Mouse (Mus musculus): Measurements from ENCODE around the gene Csrnp3.

- TF ChIP-seq CTCF (IDR thresholded peaks at IDR 0.05; ENCODE audit: extremely low read depth, insufficient read depth, insufficient read length, insufficient replicate concordance) (no peak), POLR2A (IDR thresholded peaks at IDR 0.05; ENCODE audit: low read depth, low read length) (no peak)
Observed at GRCm38 (mm10) chr2:65908526-65908925, 63.0 kb downstream of the Csrnp3 start.

All from spleen, adult 2 months (tissue).